Mouse (Mus musculus) liver, embryonic 16.5 days (tissue): Measurements from ENCODE around the gene Fam222b. TPM values are rescaled to one million over a fixed set of nuclear protein-coding genes. Genes with fewer than 3 reads are reported as not detected.

ENCODE experiments used
- ATAC-seq: fragments of 200-750 bp; cut with Nextera tagmentation; 2 replicates; pipeline ENCODE4 v1.8.0; 2017; ENCODE audit warnings: low read depth, mild to moderate bottlenecking, moderate number of reproducible peaks, moderate library complexity
- H3K27ac ChIP-seq: fragments of 300-500 bp; sonication (generic); 2 replicates; pipeline ENCODE4 v1.5.1; 2014; ENCODE audit warnings: mild to moderate bottlenecking, low read length
- H3K27me3 ChIP-seq: fragments of 300-500 bp; sonication (generic); 2 replicates; pipeline ENCODE4 v1.6.1; 2014; ENCODE audit warnings: low read depth, low read length, mixed read lengths; ENCODE audit not compliant: control insufficient read depth, insufficient read depth
- H3K36me3 ChIP-seq: fragments of 300-500 bp; sonication (generic); 2 replicates; pipeline ENCODE4 v1.6.1; 2014; ENCODE audit warnings: mild to moderate bottlenecking; ENCODE audit not compliant: control insufficient read depth, insufficient read depth
- H3K4me1 ChIP-seq: fragments of 300-500 bp; sonication (generic); 2 replicates; pipeline ENCODE4 v1.6.1; 2014; ENCODE audit warnings: low read depth, low read length, mixed read lengths; ENCODE audit not compliant: control insufficient read depth
- H3K4me2 ChIP-seq: fragments of 300-500 bp; sonication (generic); 2 replicates; pipeline ENCODE4 v1.6.1; 2014; ENCODE audit warnings: low read depth, low read length, mixed read lengths
- H3K4me3 ChIP-seq: fragments of 300-500 bp; sonication (generic); 2 replicates; pipeline ENCODE4 v1.5.1; 2014; ENCODE audit warnings: low read depth, mild to moderate bottlenecking, low read length
- H3K9ac ChIP-seq: fragments of 300-500 bp; sonication (generic); 2 replicates; pipeline ENCODE4 v1.6.1; 2014; ENCODE audit warnings: low read depth, low read length
- H3K9me3 ChIP-seq: fragments of 300-500 bp; sonication (generic); replicated peaks from 2 replicates; pipeline ENCODE4 v1.6.1; 2016; ENCODE audit warnings: low read length; ENCODE audit not compliant: control insufficient read depth
- WGBS: fragments of 180-500 bp; shearing (Covaris S2); extraction: QIAGEN DNeasy Blood & Tissue Kit; methylation state at CpG from one replicate; pipeline ENCODE4 v1.1.7; 2014; ENCODE audit not compliant: insufficient replicate concordance; 5-methylcytosine and 5-hydroxymethylcytosine counted together
- polyA plus RNA-seq: library from polyadenylated mRNA; unstranded; fragments of >200 nt; fragmentation: Nextera tagmentation; extraction: Ambion mirVana; gene quantifications from 2 replicates; pipeline ENCODE4 v1.2.1, GENCODE M21; 2015

Fam222b gene
- polyA plus RNA-seq, 1 experiment from 2014 or later: 4.9 TPM

DNA sequence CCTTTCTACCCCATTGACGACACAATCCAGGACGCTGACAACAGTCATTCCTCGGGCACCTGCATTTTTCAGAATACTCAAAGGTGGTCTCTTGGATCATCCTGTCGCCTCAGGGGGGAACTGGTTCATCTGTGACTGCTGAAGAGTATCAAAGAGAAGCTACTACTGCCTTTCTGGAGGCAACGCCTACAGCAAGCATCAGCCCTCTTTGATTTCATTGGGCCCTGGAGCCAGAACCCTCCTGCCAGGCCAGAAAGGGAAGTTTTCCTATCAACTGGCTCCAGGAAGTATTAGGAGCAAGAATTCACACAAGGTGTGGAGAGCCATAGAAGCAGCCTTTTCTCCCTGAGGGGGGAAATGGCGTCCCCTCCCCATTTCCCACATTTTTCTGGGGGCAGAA, 72.2 kb downstream of the Fam222b start:
- H3K36me3 ChIP-seq: peaks cover 4% of the 10 kb centered on the region; the same call in 1 of the 2 replicates
- H3K4me1 ChIP-seq: peaks cover 81% of the 10 kb centered on the region
- no peak overlapping the region for H3K9ac ChIP-seq
- H3K4me3 ChIP-seq: no peak overlapping the region
- no peaks in the 10 kb centered on the region for H3K27me3 ChIP-seq
- no peak for ATAC-seq
- 63% methylated on average over 6 of the region's 6 CpGs for WGBS
- H3K27ac ChIP-seq: no peak overlapping the region
- H3K4me2 ChIP-seq: no peak overlapping the region
- H3K9me3 ChIP-seq: no peaks in the 10 kb centered on the region

DNA sequence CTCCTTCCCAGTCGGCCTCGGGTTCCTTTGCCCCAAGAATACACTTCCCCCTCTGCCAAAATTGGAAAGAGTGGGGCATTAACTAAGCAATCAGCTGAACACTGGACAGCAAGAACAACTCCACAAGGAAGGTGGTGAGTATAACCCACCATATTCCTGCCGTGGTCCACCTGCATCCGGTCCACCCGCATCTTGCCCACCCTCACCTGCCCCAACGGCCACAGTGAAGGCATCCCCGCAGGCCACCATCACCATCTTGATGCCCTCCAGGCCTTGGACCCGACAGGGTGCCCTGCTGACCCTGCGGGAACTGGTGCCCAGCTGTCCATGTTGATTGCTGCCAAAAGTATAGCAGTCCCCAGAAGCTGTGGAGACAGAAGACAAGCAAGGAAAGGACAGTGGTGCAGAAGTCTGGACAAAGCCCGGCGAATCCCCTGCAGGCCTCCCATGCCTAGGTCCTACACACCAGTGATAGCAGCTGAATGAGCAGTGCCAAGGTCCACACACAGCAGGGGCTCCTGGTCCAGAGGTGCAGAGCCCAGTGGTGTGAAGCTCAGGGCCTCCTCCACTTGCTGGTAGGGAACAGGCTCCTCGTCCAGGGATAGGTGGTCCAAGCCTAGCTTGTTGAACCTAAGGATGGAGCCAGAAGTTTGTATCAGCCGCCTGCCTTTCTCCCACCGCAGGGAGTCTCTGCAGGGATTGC, 72.9 kb downstream of the Fam222b start:
- Histone ChIP-seq H3K4me2 (0 out of 2 replicates have a peak overlapping the region, but pooled peaks have one; percentile 88), H3K9me3 (no peaks in the 10 kb centered on the region), H3K9ac (peak overlapping the region; percentile 12), H3K4me3 (no peak overlapping the region), H3K27ac (peak overlapping the region; percentile 91), H3K4me1 (peaks cover 82% of the 10 kb centered on the region), H3K36me3 (no peaks in the 10 kb centered on the region; the same call in 1 of the 2 replicates), H3K27me3 (no peaks in the 10 kb centered on the region)
- 80% methylated on average over 14 of the region's 14 CpGs for WGBS
- no peak for ATAC-seq

GRCm38 (mm10) chr11:78168541-78169468, 74.3 kb downstream of the Fam222b start:
- H3K27ac ChIP-seq: peak overlapping the region; percentile 91
- peak; percentile 60 for ATAC-seq
- peak overlapping the region; percentile 60 for H3K4me3 ChIP-seq
- H3K4me2 ChIP-seq: peak overlapping the region; percentile 88
- H3K4me1 ChIP-seq: peaks cover 72% of the 10 kb centered on the region
- no peaks in the 10 kb centered on the region for H3K27me3 ChIP-seq
- no peaks in the 10 kb centered on the region for H3K9me3 ChIP-seq
- no peaks in the 10 kb centered on the region for H3K36me3 ChIP-seq
- 14% methylated on average over 19 of the region's 19 CpGs for WGBS
- H3K9ac ChIP-seq: peak overlapping the region; percentile 60

DNA sequence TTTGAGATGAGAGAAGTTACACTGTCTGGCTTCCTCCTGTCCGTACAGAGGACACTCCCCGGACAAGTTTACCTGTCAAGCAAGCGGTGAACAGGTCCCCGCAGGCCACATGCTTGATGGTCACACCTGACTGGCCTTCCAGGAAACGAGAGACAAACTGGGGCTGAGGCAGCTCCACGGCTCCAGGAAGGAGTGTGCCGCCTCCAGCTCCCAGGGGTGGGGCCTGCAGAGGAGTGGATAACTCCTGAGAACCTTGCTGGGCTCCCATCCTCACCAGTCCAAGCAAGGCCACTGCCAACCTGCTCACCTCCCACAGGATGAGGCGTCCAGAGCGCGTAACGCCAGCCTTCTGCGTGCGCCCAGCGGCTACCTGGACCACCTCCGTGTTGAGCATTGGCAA, 75.8 kb downstream of the Fam222b start:
- Histone ChIP-seq H3K4me2 (no peak overlapping the region), H3K9me3 (no peaks in the 10 kb centered on the region), H3K36me3 (no peaks in the 10 kb centered on the region), H3K9ac (no peak overlapping the region), H3K27me3 (no peaks in the 10 kb centered on the region), H3K4me1 (peaks cover 76% of the 10 kb centered on the region), H3K4me3 (no peak overlapping the region), H3K27ac (peak overlapping the region; percentile 1; the same call in 1 of the 2 replicates)
- ATAC-seq: no peak
- WGBS: 87% methylated on average over 15 of the region's 15 CpGs

DNA sequence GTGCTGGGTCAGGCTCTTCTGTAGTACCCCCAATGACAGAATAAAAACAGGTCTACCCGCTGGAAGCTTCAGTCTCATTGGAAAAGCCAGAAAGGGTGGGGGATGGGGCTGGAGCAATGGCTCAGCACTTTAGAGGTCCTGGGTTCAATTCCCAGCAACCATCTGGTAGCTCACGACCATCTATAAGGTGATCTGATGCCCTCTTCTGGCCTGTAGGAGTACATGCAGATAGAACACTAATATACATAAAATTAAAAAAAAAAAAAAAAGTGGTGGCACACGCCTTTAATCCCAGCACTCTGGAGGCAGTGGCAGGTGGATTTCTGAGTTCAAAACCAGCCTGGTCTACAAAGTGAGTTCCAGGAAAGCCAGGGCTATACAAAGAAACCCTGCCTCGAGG, 76.9 kb downstream of the Fam222b start:
- 57% methylated on average over 4 of the region's 4 CpGs for WGBS
- H3K4me3 ChIP-seq: no peak overlapping the region
- no peaks in the 10 kb centered on the region for H3K9me3 ChIP-seq
- no peak overlapping the region for H3K27ac ChIP-seq
- no peaks in the 10 kb centered on the region for H3K27me3 ChIP-seq
- no peak overlapping the region for H3K4me2 ChIP-seq
- no peaks in the 10 kb centered on the region for H3K36me3 ChIP-seq
- H3K9ac ChIP-seq: no peak overlapping the region
- peaks cover 75% of the 10 kb centered on the region for H3K4me1 ChIP-seq
- no peak for ATAC-seq

DNA sequence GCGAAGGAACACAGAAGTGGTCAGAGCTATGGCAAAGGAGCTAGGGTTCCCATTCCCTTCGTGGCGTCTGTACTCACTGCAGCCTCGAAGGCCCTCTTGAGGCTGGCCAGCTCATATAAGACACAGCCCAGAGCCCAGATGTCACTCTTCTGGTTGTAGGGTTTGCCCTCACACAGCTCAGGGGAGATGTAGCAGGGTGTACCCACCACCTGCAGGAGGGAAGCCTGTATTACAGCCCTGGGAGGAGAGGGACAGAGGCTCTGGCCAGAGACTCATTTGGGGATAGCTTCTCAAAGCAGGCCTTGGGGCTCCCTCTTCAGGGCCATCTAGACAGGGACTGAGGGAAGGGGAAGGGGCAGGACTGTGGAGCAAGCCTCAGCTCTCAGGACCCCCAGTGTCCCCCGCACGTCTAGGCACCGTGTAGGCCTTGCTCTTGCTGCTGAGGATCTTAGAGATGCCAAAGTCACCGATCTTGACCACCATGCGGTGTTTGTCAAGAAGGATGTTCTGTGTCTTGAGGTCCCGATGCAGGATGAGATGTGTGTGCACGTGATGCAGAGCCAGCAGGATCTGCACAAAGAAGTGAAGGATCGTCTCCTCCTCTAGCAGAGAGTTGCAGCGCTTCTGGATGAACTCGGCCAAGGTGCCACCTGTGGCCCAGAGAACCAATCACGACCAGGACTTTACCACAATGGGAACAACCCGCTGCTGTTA, 77.7 kb downstream of the Fam222b start:
- no peak overlapping the region for H3K4me2 ChIP-seq
- no peak overlapping the region for H3K27ac ChIP-seq
- H3K4me3 ChIP-seq: no peak overlapping the region
- H3K27me3 ChIP-seq: no peaks in the 10 kb centered on the region
- ATAC-seq: no peak
- H3K9ac ChIP-seq: no peak overlapping the region; the same call in 1 of the 2 replicates
- WGBS: 83% methylated on average over 16 of the region's 16 CpGs
- H3K4me1 ChIP-seq: peaks cover 66% of the 10 kb centered on the region
- H3K36me3 ChIP-seq: no peaks in the 10 kb centered on the region
- H3K9me3 ChIP-seq: no peaks in the 10 kb centered on the region

DNA sequence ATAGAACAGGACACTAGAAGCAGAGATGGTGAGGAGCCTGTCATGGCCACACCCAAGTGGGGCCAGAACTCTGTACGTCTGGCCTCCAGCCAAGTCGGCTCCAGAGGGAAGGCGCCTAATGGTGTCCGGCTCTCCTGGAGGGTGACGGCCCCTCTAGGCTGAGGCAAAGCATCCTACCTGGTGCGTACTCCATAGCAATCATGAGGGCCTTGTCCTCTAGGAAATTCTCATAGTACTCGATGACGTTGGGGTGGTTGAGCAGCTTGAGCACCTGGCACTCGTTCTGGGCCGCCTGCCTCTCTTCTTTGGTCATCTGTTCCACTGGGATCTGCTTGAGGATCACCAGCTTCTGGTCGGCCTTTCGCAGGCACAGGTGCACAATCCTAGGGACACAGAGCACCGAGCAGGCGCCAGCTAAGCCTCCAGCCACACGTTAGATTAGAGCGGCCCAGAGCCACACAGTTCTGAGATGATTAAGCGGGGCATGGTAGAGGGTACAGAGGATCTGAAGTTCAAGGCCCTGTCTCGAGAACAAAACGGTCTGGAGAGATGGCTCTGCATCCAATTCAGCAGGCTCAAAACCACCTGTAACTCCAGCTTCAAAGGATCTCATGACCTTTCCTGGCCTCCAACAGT, 78.4 kb downstream of the Fam222b start:
- H3K27me3 ChIP-seq: no peaks in the 10 kb centered on the region
- H3K4me1 ChIP-seq: peaks cover 59% of the 10 kb centered on the region
- H3K4me2 ChIP-seq: no peak overlapping the region
- 76% methylated on average over 19 of the region's 19 CpGs for WGBS
- H3K27ac ChIP-seq: no peak overlapping the region
- H3K9me3 ChIP-seq: no peaks in the 10 kb centered on the region
- H3K9ac ChIP-seq: no peak overlapping the region
- no peak for ATAC-seq
- H3K4me3 ChIP-seq: no peak overlapping the region
- H3K36me3 ChIP-seq: no peaks in the 10 kb centered on the region

DNA sequence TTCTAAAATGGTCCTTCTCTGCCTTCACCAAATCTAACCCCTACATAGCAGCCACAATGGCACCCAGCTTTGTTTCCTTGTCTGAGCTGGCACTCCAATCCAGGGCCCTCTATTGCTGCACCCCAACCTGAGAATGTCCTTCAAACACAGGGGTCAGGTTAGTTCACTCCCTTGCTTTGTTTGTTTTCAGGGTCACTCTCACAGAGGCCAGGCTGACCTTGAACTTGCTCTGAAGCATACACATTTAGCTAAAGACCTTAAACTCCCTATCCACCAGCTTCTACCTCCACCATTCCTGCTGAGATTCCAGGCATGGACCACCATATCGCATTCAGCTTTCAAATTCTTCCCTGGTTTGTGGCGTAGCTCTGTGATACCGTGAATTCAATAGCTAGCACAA, 80.0 kb downstream of the Fam222b start:
- Histone ChIP-seq H3K27ac (no peak overlapping the region), H3K9me3 (no peaks in the 10 kb centered on the region), H3K36me3 (peaks cover 2% of the 10 kb centered on the region; the same call in 1 of the 2 replicates), H3K4me3 (no peak overlapping the region), H3K9ac (no peak overlapping the region), H3K27me3 (no peaks in the 10 kb centered on the region), H3K4me1 (peaks cover 47% of the 10 kb centered on the region), H3K4me2 (no peak overlapping the region)
- ATAC-seq: no peak
- 85% methylated on average over 3 of the region's 3 CpGs for WGBS
